Mouse (Mus musculus) left cerebral cortex, postnatal 36 days (tissue): ENCODE results near the gene Asna1. TPM values are rescaled to one million over a fixed set of nuclear protein-coding genes. Genes with fewer than 3 reads are reported as not detected.
A peak's percentile ranks its signal among the peaks of the same experiment; 100 is the strongest.

Experiments
- DNase-seq, 2 experiments: peaks; one replicate each; pipeline ENCODE4 v3.0.0; 2021 to 2022; ENCODE audit warnings: low spot score in 2 of 2, mixed read lengths in 1 of 2
- intact Hi-C: fragments of 180-260 bp; cut with DNase I; formaldehyde crosslinking; loops from one replicate; pipeline ENCODE4 v1.15.1; 2025
- total RNA-seq, 2 experiments: library from RNA; stranded (reverse); gene quantifications; 2 replicates each; pipeline ENCODE4 v1.2.3; 2021

Asna1 gene
- total RNA-seq, 2 experiments from 2014 or later = 119 to 143 TPM

DNA sequence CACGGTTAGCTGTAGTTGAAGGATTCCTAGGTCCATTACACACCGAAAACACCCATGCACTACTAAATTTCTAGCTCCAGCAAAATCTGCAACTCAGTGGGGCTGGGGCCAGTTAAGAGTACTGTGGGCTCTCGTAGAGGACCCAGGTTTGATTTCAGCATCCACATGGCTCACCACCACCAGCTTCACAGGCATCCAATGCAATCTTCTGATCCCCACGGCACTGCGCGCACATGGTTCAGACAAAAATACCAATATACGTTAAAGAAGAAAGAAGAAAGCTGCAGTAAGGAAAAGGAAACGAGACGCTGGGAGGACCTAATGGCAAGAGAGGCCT, 11.3 kb upstream of the Asna1 start:
- intact Hi-C loops = loop anchor here (5.0 kb wide), 1 partner anchor 36 kb away; the partner anchor contains the start of gene Dhps
- DNase-seq = no peak

DNA sequence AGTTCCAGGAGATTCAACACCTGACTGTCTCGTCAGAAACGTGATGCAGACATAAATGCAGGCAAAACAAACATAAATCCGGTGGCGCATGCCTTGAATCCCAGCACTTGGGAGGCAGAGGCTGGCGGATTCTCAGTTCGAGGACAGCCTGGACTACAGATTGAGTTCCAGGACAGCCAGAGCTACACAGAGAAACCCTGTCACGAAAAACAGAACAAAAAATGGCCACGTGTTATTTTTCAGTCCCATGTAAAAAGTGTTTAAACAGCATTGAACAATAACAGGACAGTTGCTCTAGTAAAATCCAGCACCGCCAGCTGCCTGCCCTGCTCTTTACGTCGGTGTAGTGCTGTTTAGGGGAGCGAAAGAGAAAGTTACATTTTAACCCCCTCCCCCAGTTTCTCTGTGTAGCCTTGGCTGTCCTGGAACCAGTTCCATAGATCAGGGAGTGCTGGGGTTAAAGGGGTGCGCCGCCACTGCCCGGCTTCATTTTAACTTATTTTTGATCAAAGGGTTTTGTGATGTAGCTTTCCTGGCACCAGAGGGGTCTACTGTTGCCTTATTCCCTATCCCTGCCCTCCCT, 10.7 kb upstream of the Asna1 start:
- intact Hi-C loops = loop anchor here (5.0 kb wide), 1 partner anchor 36 kb away; the partner anchor contains the start of gene Dhps

DNA sequence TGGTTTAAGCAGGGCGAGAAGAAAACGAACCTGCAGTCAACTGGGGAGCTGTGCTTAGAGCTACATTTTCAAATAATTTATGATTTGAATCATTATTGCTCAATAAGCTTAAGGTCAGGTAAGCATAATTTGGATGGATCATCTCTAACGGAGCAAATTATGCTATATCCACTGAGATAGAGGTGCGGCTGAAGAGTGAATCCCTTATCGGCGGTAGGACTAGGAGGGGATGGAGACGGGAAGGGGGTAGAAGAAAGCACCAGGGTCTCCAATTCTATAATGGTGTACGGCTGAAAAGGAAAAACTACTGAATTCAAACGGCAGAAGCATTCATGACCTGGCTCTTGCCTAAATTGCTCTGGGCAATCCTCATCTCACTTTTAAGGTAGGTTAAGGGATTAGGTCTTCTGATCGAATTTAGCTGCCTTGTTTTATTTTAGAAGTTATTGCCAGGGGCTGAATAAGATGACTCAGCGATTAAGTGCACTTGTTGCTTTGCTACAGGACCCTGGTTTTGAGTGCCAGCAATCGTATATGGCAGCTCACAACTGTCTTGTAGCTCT, 10.2 kb upstream of the Asna1 start:
- intact Hi-C loops = loop anchor here (5.0 kb wide), 1 partner anchor 37 kb away; the partner anchor contains the start of gene Dhps
- no peak for DNase-seq

More for the DNA sequence above, 10.7 kb upstream of the Asna1 start:
- DNase-seq = no peak

DNA sequence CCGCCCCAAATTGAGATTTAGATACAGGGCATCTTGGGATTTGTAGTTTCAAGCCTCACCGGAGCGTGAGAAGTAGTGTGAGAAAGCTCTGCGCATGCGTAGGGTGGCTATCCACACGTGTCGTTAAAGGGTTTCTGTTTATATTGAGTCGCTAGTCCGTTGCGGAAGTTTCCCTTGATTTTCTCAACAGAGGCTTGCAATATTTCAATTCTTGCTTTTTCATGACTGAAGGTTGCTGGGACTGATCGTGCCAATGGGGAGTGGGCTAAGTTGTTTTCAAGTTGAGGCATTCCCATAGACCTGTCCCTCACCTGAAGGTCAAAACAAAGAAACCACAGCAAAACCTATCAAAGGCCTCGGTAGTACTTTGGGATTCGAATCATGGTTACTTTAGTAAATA, 9.7 kb upstream of the Asna1 start:
- DNase-seq = peak; percentile 53 to 63
- intact Hi-C loops = loop anchor here (5.0 kb wide), 1 partner anchor 38 kb away; the partner anchor contains the start of gene Dhps

DNA sequence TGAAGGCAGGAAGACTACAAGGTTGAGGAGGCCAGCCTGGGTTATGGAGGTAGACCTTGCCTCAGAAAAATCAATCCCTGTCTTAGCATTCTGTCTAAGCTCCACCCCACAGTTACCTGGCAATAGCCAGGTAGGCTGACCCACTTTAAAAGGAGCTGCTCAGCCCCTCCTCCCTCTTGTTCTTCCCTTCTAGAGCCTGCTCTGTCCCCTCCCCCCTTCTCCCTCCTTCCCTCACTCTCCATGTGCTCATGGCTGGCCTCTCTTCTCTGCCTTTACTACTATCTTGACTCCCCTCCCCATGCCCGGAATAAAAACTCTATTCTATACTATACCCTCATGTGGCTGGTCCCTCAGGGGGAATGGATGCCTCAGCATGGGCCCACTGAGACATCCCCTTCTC, 8.8 kb upstream of the Asna1 start:
- intact Hi-C loops = no loop called here
- DNase-seq = no peak

DNA sequence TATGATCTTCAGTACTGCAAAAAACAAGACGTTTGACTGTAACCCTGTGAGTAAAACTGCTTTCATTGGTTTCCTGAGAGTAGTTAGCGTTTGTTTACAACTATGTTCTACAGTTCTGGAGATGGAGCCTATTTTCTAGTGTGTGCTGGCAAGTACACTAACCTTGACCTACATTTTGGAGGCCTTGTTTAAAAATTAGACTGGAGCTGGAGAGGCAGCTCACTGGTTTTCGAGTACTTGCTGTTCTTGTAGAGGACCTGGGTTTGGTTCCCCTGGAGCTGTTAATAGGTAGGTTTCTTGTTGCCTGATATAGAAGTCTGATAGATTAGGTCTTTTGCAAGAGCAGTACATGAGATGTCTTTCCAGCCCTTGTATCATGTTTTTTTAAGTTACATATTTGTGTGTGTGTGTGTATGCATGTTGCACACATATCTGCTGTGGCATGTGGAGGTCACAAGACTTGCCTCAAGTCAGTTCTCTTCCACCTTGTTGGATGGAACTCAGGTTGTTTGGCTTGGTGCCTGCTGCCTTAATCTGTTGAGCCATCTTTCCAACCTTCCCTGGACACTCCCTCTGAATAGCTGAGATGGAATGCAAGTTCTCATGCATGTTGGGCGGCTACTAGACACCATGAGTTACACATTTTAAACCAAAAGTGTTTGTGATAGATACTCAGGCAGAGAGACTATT, 7.7 kb upstream of the Asna1 start:
- intact Hi-C loops = no loop called here
- DNase-seq = no peak

DNA sequence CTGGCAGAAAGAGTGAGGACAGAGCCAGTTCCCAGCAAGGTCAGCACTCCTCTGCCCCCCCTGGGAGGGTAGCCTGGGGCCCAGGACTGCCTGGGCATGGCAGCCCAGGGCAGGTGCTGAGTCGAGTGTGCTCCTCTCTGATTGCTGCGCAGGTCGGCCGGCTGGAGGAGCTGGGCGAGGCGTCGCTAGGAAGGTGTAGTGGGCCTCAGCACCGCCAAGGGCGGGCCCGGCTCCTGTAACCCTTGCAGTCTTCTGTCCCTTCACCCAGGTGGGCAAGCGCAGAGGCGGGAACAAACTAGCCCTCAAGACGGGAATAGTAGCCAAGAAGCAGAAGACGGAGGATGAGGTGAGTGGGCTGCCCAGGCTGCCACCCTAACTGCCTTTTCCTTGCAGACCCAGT, 4.2 kb upstream of the Asna1 start:
- DNase-seq = no peak
- intact Hi-C loops = loop anchor here (5.0 kb wide), 1 partner anchor 52 kb away; the partner anchor contains the start of gene Junb

DNA sequence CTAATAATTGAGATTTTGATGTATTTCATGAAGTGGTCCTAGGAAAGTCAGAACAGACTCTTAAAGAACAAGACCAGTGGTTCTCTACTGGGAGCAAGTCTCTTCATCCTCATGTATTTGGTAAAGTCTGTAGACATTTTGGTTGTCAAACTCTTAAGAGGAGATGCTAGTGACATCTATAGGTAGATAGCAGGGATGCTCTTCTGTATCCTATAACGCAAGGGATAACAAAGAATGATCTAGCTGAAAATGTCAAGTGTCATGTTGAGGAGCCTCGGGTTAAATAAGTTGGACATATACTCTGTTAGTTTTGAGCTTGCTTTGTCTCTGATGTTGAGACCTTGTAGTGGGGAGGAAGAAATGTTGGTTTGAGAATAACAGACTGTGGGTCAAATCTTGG, 2.8 kb upstream of the Asna1 start:
- DNase-seq = no peak
- intact Hi-C loops = loop anchor here (5.0 kb wide), 1 partner anchor 51 kb away; the partner anchor contains the start of gene Junb

DNA sequence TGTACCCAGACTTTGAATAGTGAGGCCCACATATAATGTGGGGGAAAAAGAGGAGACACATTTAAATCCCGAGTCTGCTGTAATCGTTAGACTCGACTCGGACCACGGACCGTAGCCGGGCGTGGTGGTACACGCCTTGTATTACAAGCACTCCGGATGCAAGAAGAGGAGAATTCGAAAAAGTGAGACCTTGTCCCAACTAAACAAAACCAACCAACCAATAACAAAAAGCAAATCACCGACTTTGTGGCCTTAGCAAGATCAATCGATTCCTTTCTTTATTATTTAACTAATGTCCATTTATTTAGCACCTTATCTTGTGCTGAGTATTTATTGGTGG, 2.4 kb upstream of the Asna1 start:
- intact Hi-C loops = loop anchor here (5.0 kb wide), 1 partner anchor 50 kb away; the partner anchor contains the start of gene Junb
- DNase-seq = no peak

DNA sequence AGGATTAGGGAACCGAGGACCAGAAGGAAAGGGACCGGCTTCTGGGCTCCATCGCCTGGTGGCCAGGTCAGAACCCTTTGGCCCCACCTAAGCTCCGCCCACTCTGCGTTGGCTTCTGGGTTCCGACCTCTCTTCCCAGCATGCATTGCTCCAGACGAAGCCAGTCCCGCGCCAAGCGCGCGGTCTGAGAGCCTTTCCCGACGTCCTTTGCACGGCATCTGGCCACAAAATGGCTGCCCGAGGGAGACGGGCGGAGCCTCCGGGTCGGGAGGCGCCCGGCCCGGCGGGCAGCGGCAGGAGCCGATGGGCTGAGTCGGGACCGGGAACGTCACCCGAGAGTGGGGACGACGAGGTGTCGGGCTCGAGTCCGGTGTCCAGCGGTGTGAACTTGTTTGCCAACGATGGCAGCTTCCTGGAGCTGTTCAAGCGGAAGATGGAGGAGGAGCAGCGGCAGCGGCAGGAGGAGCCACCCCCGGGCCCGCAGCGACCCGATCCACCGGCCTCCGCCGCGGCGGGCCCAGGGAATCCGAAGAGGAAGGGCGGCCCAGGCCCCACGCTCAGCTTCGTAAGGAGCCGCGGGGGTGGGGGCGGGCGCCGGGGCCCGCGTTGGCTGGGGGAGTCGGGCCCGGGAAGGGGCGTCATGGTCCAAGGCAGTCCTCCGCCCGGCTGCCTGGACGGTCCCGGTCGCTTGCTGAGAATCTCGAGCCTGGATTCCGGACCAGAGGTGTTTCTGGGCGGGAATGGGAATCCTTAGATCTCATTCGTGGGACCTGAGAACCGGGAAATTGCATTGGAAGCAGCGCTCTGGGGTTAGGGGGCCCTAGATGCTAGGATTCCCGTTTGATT, 1.8 kb upstream of the Asna1 start, which contains the start of gene Trir:
Trir (plus strand) TSS at position 154 of the 846 bp plus-strand sequence.
- intact Hi-C loops = loop anchor here (5.0 kb wide), 1 partner anchor 50 kb away; the partner anchor contains the start of gene Junb
- peak; percentile 96 to 97 for DNase-seq

DNA sequence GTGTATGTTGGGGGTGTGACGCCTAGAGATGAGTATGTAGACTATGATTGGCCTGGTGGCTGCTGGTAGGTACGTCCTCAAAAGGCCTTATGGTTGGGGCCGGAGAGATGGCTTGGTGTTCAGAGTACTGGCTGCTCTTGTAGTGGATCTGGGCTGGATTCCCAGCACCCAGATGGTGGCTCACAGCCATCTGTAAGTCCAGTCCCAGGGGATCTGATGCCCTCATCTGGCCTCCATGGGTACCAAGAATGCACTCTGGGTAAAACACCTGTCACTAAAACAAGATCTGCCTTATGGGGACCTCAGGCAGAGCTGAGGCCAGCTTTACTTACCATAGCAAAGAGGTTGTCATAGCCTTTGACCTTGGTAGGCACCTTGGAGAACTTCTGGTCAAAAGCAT, 1.2 kb downstream of the Asna1 start:
- intact Hi-C loops = no loop called here
- DNase-seq = no peak

DNA sequence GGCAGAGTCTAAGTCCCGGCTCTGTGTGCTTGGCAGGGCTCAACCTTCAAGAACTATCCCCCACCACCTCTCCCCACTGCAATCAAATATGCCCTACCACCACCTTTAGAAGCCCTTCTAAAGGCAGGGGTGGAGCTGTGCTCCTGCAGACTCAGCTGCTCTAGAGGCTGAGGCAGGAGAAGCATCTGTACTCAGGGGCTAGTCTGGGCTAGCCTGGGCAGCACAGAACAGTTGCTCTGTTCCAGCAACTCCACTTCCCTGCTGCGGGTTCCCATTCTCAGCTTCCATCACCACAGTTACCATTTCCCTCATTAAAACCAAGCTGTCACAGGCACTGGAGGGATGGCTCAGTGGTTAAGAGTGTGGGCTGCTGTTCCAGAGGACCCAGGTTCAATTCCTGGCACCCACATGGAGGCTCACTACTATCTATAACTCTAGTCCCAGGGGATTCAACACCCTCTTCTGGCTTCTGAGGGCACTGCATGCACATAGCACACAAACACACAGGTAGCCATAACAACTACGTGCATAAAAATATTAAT, 3.5 kb downstream of the Asna1 start:
- no peak for DNase-seq

DNA sequence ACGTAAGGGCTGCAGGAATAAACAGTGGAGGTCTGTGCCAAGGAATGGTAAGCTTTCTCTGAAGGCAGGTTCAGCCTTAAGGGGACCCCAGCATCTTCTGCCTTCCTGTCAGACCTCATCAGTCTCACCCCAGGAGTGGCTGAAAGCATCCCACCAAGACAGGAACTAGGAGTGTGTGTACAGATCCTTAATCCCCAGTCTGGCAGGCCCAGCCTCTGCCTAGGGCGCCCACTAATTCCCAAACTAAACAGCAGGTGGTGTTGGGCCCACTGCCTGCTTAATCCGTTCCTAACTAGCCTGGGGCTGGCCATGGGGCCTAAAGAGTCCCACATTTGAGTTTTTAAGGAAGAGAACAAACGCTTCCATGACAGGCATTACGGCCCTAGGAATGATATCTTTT, 7.9 kb downstream of the Asna1 start:
- intact Hi-C loops = no loop called here
- DNase-seq = no peak

More for the DNA sequence above, 3.5 kb downstream of the Asna1 start:
- intact Hi-C loops = no loop called here

DNA sequence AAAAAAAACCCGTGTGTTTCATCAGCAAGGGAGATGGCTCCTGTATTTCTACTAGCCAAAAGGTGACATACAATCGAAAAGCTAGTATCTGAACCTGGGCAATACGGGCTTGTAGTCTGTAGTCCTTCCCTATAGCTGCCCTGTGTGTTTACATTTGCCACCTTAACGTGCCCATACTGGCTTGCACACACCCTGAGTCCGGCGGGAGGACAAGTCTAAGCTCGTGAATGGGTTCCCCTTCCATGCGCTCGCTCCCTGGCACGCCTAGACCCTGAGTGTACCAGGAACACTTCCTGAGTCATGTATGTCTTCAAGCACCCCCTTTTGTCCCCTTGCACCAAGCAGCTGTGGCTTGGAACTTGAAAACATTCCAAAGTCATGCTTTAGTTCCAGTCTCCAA, 8.4 kb downstream of the Asna1 start:
- intact Hi-C loops = no loop called here
- DNase-seq = no peak

DNA sequence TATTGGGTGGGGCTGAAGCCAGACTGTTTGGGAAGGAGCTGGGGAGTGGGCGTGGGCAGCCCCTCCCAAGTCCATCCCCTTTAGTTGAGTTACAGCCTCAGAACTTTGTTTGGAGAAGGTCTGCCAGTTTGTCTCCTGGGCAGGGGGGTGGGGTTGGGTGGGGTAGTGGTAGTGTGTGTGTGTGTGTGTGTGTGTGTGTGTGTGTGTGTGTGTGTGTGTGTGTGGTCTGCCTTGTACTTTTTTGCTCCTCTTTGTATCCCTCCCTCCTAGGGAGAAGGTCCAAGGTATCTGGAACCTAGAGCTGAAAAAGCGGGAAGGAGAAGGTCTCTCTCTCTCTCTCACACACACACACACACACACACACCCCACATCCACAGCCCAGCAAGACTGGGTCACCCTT, 10.7 kb downstream of the Asna1 start, which contains the start of gene Best2:
Best2 (minus strand) TSS at position 101 of the 400 bp plus-strand sequence.
- DNase-seq = no peak
- intact Hi-C loops = no loop called here

DNA sequence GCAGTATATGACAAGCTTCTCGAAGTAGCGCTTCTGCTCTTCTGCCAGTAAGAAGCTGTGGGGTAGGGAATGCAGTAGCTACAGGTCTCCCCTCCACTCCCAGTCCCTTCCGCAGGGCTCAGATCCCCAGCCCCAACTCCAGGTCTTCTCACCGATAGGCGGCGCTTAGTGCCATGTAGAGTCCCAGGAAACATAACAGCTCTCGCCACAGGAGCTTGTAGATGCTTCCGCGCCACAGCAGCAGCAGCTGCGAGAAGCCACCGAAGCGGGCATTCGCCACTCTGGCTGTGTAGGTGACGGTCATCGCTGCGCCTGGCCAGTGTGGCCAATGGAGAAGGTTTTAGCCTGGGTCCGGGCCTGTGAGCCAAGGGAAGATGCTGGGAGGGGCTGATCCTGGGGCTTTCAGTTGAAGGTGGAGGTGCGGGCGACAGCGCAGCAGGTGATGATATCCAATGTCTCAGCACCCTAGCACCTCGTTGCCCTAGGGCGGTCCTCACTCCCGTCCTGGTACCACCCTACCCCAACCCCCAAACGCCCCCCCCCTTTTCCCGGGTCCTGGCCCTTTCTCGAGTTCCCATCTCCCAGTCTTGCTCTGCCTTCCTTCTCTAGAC, 11.7 kb downstream of the Asna1 start:
- intact Hi-C loops = no loop called here

DNA sequence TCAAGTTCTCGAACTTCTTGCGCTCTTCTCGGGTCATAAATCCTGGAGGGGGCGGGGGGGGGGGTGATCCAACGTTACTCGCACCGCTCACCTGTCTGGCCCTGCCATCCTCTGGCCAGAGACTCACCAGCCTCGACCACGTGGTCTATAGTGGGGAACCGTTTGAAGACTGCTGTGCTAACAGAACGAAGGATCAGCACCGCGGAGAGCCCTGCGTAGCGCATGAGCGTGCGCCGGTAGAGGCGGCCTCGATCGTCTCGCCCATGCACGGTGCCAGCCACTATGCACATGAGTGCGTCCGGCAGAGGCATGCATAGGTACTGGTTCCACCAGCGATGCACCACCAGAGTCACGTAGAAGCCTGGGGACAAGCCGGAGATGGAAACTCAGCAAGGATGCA, 13.8 kb downstream of the Asna1 start:
- DNase-seq = no peak
- intact Hi-C loops = no loop called here

More for the DNA sequence above, 11.7 kb downstream of the Asna1 start:
- peak; percentile 62 to 72 for DNase-seq

DNA sequence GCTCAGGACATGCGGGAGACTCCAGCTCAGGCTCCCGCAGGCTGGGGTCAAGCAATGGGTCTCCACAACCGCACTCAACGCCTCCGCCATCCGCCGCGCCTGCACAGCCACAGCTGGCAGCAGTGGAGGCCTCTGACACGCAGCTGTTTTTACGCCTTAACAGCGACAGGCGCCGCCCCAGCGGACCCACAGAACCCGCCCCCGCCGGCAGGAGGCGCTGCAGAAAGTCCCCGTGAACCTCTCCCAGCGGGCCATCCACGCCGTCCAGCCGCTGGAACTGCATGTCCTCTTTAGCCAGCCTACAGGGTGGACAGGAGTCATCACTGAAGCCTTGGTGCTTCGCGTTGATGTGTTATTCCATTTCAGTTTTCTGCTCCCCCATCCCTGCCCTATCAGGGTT, 17.4 kb downstream of the Asna1 start:
- no peak for DNase-seq
- intact Hi-C loops = loop anchor here (5.0 kb wide), 1 partner anchor 35 kb away; no protein-coding TSS in a partner anchor

DNA sequence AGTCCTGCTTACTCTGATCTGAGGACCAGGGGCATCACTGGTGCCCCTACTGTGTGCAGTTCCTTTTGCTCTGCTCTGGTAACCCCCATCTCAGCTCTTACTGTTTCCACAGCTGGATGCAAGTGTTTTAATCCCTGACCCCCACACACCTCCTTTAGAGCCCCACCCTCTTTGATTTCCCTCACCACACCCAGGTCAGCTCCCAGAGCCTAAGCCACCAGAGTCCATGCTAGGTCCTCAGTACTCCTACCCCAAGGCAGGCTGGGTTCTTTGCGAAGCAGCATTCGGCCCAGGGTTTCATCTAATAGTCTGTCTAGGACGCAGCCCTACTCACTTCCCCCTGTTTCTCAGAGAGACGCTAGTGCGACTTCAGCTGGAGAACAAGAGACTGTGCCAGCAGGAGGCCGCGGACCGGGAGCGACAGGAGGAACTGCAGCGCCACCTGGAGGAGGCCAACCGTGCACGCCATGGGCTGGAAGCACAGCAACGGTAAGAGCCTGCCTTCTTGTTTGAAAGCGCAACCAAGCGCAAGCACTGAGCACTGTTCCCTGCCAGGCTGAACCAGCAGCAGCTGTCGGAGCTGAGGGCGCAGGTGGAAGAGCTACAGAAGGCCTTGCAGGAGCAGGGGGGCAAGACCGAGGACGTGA, 27.3 kb downstream of the Asna1 start:
- DNase-seq = peak; percentile 87 to 89
- intact Hi-C loops = no loop called here
